Mouse (Mus musculus): ENCODE measurements around the gene Atp5b.

- TF ChIP-seq CTCF (conservative IDR thresholded peaks at IDR 0.05; ENCODE audit: low read length) (no peak), POU5F1 (IDR thresholded peaks at IDR 0.05; ENCODE audit: borderline replicate concordance, low read length) (no peak), NANOG (IDR thresholded peaks at IDR 0.05; ENCODE audit: borderline replicate concordance, low read length) (no peak)
These were observed 48.7 kb downstream of the Atp5b start for GRCm38 (mm10) chr10:128131812-128132211.

Measured in E14TG2a.4 (cell line).